Mouse (Mus musculus) naive thymus-derived CD4-positive, alpha-beta T cell, adult 5 months (primary cell): ENCODE data around the gene Skap1. TPM values are rescaled to one million over a fixed set of nuclear protein-coding genes. Genes with fewer than 3 reads are reported as not detected.

Experiments used
- polyA plus RNA-seq: library from polyadenylated mRNA; unstranded; fragments of 100-300 nt; shearing (Covaris generic); gene quantifications from one replicate; pipeline ENCODE4 v1.2.1, GENCODE M21; 2017

Gene Skap1
- 742 TPM for polyA plus RNA-seq

DNA sequence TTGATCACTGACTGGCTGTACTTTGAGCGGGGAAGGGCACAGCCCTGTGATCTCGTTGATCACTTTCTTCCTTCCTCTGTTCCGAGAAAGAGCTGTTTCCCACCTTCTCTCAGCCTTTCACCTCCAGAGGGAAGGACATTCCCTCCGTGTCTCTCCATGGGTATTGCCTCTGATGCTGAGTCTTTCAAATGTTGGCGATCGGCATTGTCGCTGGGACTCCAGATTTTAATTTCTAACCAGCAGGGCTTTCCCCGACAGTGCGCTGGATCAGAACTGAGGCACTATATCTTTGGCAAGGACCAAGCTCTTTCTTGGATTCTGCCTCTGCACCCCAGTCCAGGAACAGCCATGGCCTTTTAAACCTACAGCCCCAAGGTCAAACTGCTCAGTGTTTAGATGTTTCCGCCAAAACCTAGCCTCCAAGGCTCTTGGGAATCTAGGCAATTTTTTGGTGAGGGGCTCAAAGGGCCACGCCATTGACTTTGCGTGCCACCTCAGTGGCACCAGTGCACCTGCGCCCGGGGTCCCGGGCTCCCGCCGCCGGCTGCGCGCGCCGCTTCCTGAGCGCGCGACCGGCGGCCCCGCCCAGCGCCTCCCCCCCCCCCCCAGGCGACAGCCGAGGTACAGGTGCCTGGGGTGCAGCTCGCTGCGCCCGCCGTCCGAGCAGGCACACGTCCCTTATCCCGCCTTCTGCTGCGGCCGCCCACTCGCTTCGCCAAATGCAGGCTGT, at the start of gene Skap1:
Skap1 (plus strand) TSS at position 608 of the 730 bp plus-strand sequence.

GRCm38 (mm10) chr11:96776968-96777962, 312.9 kb downstream of the Skap1 start, which contains the start of gene Snx11:
Snx11 (minus strand) TSS chr11:96777559.

GRCm38 (mm10) chr11:96788871-96789795, 324.7 kb downstream of the Skap1 start, which contains the start of gene Cbx1:
Cbx1 (plus strand) TSS chr11:96789127.

Other genes starting within 250 kb of the Skap1 start
- not detected for gene Hoxb9, start 193.1 kb upstream of the Skap1 start, polyA plus RNA-seq
- not detected for gene Hoxb8, start 182.7 kb upstream of the Skap1 start, polyA plus RNA-seq
- not detected for gene Hoxb7, start 178.0 kb upstream of the Skap1 start, polyA plus RNA-seq
- gene Hoxb6, start 172.1 kb upstream of the Skap1 start, polyA plus RNA-seq, result not detected
- gene Hoxb5, start 161.3 kb upstream of the Skap1 start, polyA plus RNA-seq, result not detected
- gene Hoxb4, start 146.3 kb upstream of the Skap1 start, polyA plus RNA-seq, result 0.22 TPM
- gene Hoxb3, start 141.3 kb upstream of the Skap1 start, polyA plus RNA-seq, result not detected
- not detected for gene Hoxb2, start 114.1 kb upstream of the Skap1 start, polyA plus RNA-seq
- not detected for gene Hoxb1, start 98.8 kb upstream of the Skap1 start, polyA plus RNA-seq